In the genomic region with DNA sequence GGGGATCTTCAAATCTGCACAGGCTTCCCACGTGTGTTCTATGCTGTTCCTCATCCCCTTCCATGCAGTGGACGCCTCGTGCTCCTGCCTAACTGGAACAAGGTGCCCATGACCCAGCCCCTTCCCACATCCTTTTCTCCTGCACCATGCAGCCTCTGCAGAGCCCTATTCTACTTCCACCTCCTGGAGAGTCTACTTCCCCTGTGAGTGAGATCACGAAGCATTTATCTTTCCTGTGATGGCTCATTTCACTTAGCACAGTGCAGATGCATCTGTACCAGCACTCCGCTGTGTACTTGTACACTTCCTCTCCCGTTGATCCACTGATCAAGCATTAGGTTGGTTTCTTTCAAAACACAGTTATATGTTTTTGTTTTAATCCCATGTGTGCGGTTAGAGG, we compare ENCODE assay signal across 24 mouse cellular contexts.
DNase-seq lines count a peak whose midpoint lies in the region; ATAC-seq and TF ChIP-seq lines count a peak whose summit lies in the region.
"Had no signal": no experiment of that assay in that cellular context is flagged by ENCODE, and none has a peak within 500 bp of the region (broad histone marks: within the 10 kb centered on the region; RNA-seq: fewer than 3 reads in every experiment).

No protein-coding gene starts in this region.

- TF ChIP-seq CTCF in liver, postnatal 0 days (IDR thresholded peaks at IDR 0.05; ENCODE audit: low read depth) = no peak
- TF ChIP-seq CTCF in bone marrow macrophage, adult 2 months (IDR thresholded peaks at IDR 0.05; ENCODE audit: low read depth, low read length) = no peak

- H3K27ac ChIP-seq in liver, embryonic 11.5 days (ENCODE audit: low read depth, low read length) = no peak overlapping the region
- H3K27ac ChIP-seq in liver, postnatal 0 days (ENCODE audit: low read depth) = no peak overlapping the region
- H3K27ac ChIP-seq in bone marrow macrophage, adult 2 months (ENCODE audit: insufficient read depth, low read depth, low read length) = peak overlapping the region; percentile 63
- peak overlapping the region; percentile 31 for H3K27ac ChIP-seq in macrophage
- H3K27ac ChIP-seq: embryonic facial prominence, embryonic 12.5 days; embryonic facial prominence, embryonic 15.5 days; forebrain, embryonic 12.5 days; forebrain, embryonic 15.5 days; heart, embryonic 15.5 days; hindbrain, embryonic 12.5 days; hindbrain, embryonic 15.5 days had no signal

- 51% methylated on average over 7 of the region's 7 CpGs for WGBS in liver, embryonic 11.5 days
- WGBS in liver, postnatal 0 days (ENCODE audit: insufficient replicate concordance) = 43% methylated on average over 7 of the region's 7 CpGs
- 15% methylated on average over 7 of the region's 7 CpGs for WGBS in macrophage (ENCODE audit: missing documents)

- no peak for DNase-seq in liver, embryonic 11.5 days (ENCODE audit: low spot score)
- DNase-seq in liver, postnatal 0 days = no peak
- DNase-seq in cerebellum, adult 18-20 months = no peak
- no peak for DNase-seq in left cerebral cortex, adult 11 months (ENCODE audit: low spot score)
- DNase-seq: adrenal gland, adult 2 months; adrenal gland, postnatal 14 days; cerebellum, adult 11-12 months; cerebellum, adult 9-10 months; cerebellum, postnatal 14 days; gastrocnemius, postnatal 25 days; heart, postnatal 10 days; heart, postnatal 36 days had no signal

- H3K9me3 ChIP-seq in liver, embryonic 11.5 days (ENCODE audit: control insufficient read depth, low read length) = no peaks in the 10 kb centered on the region
- no peaks in the 10 kb centered on the region for H3K9me3 ChIP-seq in liver, postnatal 0 days (ENCODE audit: low read length)
- H3K9me3 ChIP-seq: embryonic facial prominence, embryonic 12.5 days; embryonic facial prominence, embryonic 15.5 days; forebrain, embryonic 12.5 days; forebrain, embryonic 15.5 days; heart, embryonic 12.5 days; heart, embryonic 15.5 days; hindbrain, embryonic 12.5 days; hindbrain, embryonic 15.5 days had no signal

- ATAC-seq in liver, embryonic 11.5 days (replicated peaks; ENCODE audit: low FRiP score) = 0 out of 2 replicates have a peak, but pooled peaks have one; percentile 10
- no peak for ATAC-seq in liver, postnatal 0 days
- ATAC-seq in megakaryocyte-erythroid progenitor cell, adult 5-6 weeks (replicated peaks; ENCODE audit: low FRiP score, low TSS enrichment, poor library complexity, severe bottlenecking) = peak; percentile 11; the same call in 1 of the 2 replicates
- ATAC-seq: CD4-positive, CD25-positive, alpha-beta regulatory T cell, adult 4 months had no signal

- no peak overlapping the region for H3K4me2 ChIP-seq in liver, embryonic 11.5 days
- H3K4me2 ChIP-seq in liver, postnatal 0 days (ENCODE audit: low read depth, low read length) = no peak overlapping the region
- H3K4me2 ChIP-seq: embryonic facial prominence, embryonic 12.5 days; embryonic facial prominence, embryonic 15.5 days; forebrain, embryonic 12.5 days; forebrain, embryonic 15.5 days; heart, embryonic 12.5 days; heart, embryonic 15.5 days; hindbrain, embryonic 12.5 days; hindbrain, embryonic 15.5 days had no signal

- TF ChIP-seq POLR2A in bone marrow macrophage, adult 2 months (IDR thresholded peaks at IDR 0.05; ENCODE audit: borderline replicate concordance, low read depth, low read length) = no peak

- H3K9ac ChIP-seq in liver, embryonic 11.5 days (ENCODE audit: low read depth, low read length) = no peak overlapping the region
- no peak overlapping the region for H3K9ac ChIP-seq in liver, postnatal 0 days (replicated peaks)
- H3K9ac ChIP-seq: embryonic facial prominence, embryonic 12.5 days; embryonic facial prominence, embryonic 15.5 days; forebrain, embryonic 12.5 days; forebrain, embryonic 15.5 days; heart, embryonic 12.5 days; heart, embryonic 15.5 days; hindbrain, embryonic 12.5 days; hindbrain, embryonic 15.5 days had no signal

- TF ChIP-seq EP300 in liver, postnatal 0 days (IDR thresholded peaks at IDR 0.05; ENCODE audit: low read depth) = no peak

- no peaks in the 10 kb centered on the region for H3K27me3 ChIP-seq in liver, embryonic 11.5 days (replicated peaks; ENCODE audit: control insufficient read depth, insufficient read depth, low read length)
- no peaks in the 10 kb centered on the region for H3K27me3 ChIP-seq in liver, postnatal 0 days (ENCODE audit: insufficient read depth, low read length)
- H3K27me3 ChIP-seq: embryonic facial prominence, embryonic 12.5 days; embryonic facial prominence, embryonic 15.5 days; forebrain, embryonic 12.5 days; forebrain, embryonic 15.5 days; heart, embryonic 12.5 days; heart, embryonic 15.5 days; hindbrain, embryonic 12.5 days; hindbrain, embryonic 15.5 days had no signal

- no peaks in the 10 kb centered on the region for H3K79me2 ChIP-seq in macrophage (ENCODE audit: inconsistent target)

- H3K36me3 ChIP-seq in liver, embryonic 11.5 days (ENCODE audit: control insufficient read depth, insufficient read depth, low read length) = no peaks in the 10 kb centered on the region
- H3K36me3 ChIP-seq in liver, postnatal 0 days (replicated peaks; ENCODE audit: insufficient read depth, low read length) = no peaks in the 10 kb centered on the region
- H3K36me3 ChIP-seq in macrophage (ENCODE audit: inconsistent target) = no peaks in the 10 kb centered on the region
- H3K36me3 ChIP-seq: embryonic facial prominence, embryonic 12.5 days; embryonic facial prominence, embryonic 15.5 days; forebrain, embryonic 12.5 days; forebrain, embryonic 15.5 days; heart, embryonic 12.5 days; heart, embryonic 15.5 days; hindbrain, embryonic 12.5 days; hindbrain, embryonic 15.5 days had no signal

- no peak overlapping the region for H3K4me3 ChIP-seq in liver, embryonic 11.5 days (ENCODE audit: low read depth, low read length)
- no peak overlapping the region for H3K4me3 ChIP-seq in liver, postnatal 0 days (ENCODE audit: low read depth, low read length)
- H3K4me3 ChIP-seq in bone marrow macrophage, adult 2 months (ENCODE audit: insufficient read depth, low read length) = no peak overlapping the region
- no peak overlapping the region for H3K4me3 ChIP-seq in macrophage (ENCODE audit: inconsistent target)
- H3K4me3 ChIP-seq: embryonic facial prominence, embryonic 12.5 days; embryonic facial prominence, embryonic 15.5 days; forebrain, embryonic 12.5 days; forebrain, embryonic 15.5 days; heart, embryonic 12.5 days; heart, embryonic 15.5 days; hindbrain, embryonic 12.5 days; hindbrain, embryonic 15.5 days had no signal

- no peaks in the 10 kb centered on the region for H3K4me1 ChIP-seq in liver, embryonic 11.5 days (replicated peaks; ENCODE audit: control insufficient read depth, insufficient read depth, low read length)
- H3K4me1 ChIP-seq in liver, postnatal 0 days (ENCODE audit: insufficient read depth) = no peaks in the 10 kb centered on the region
- H3K4me1 ChIP-seq in bone marrow macrophage, adult 2 months (ENCODE audit: control insufficient read depth, insufficient read depth, low read length) = peaks cover 34% of the 10 kb centered on the region
- H3K4me1 ChIP-seq: embryonic facial prominence, embryonic 12.5 days; embryonic facial prominence, embryonic 15.5 days; forebrain, embryonic 12.5 days; forebrain, embryonic 15.5 days; heart, embryonic 12.5 days; heart, embryonic 15.5 days; hindbrain, embryonic 12.5 days; hindbrain, embryonic 15.5 days had no signal

Comparison
In these comparisons a context has a peak if more than half of its experiments do, and no peak if none do; other contexts are left out.
1. H3K27ac ChIP-seq: peak in bone marrow macrophage, adult 2 months (single experiment) and macrophage (single experiment); none in liver, embryonic 11.5 days (single experiment) and liver, postnatal 0 days (single experiment).